Mouse (Mus musculus) CH12.LX (cell line): ENCODE measurements around the gene Limk2. TPM values are rescaled to one million over a fixed set of nuclear protein-coding genes. Genes with fewer than 3 reads are reported as not detected.

ENCODE experiments used
- DNase-seq: peaks from one replicate; pipeline ENCODE4 v3.0.0-alpha.2; 2013; ENCODE audit errors: extremely low read depth
- H3K27ac ChIP-seq: 2 replicates; pipeline ENCODE4 v1.5.1; 2012; ENCODE audit warnings: low read depth, mild to moderate bottlenecking, control low read depth, moderate library complexity; ENCODE audit not compliant: insufficient read depth
- H3K27me3 ChIP-seq: replicated peaks from 2 replicates; pipeline ENCODE3; 2012; ENCODE audit warnings: inconsistent platforms
- H3K36me3 ChIP-seq, 2 experiments: replicated peaks in 1 of 2; 2 replicates each; pipeline versions ENCODE3 to v1.6.1; 2012; ENCODE audit warnings: inconsistent platforms in 1 of 2, low read length in 1 of 2, mild to moderate bottlenecking in 1 of 2, mixed read lengths in 1 of 2, moderate library complexity in 1 of 2; ENCODE audit not compliant: control insufficient read depth in 1 of 2, insufficient read depth in 1 of 2
- H3K4me1 ChIP-seq, 2 experiments: 2 replicates each; pipeline ENCODE4 v1.6.1; 2012; ENCODE audit warnings: inconsistent platforms in 1 of 2, moderate library complexity in 1 of 2; ENCODE audit not compliant: insufficient read depth in 2 of 2, control insufficient read depth in 1 of 2
- H3K4me2 ChIP-seq: 2 replicates; pipeline ENCODE4 v1.6.1; 2012; ENCODE audit warnings: low read depth, mild to moderate bottlenecking, control low read depth; ENCODE audit not compliant: poor library complexity, insufficient read depth, severe bottlenecking
- H3K4me3 ChIP-seq, 3 experiments: fragments of 150-350 bp in 1 of 3; sonication (generic) in 1 of 3; replicated peaks in 1 of 3; 2 replicates each; pipeline versions ENCODE3 to v1.5.1; 2011 to 2012; ENCODE audit warnings: low read depth in 2 of 3, low read length in 2 of 3, mild to moderate bottlenecking in 2 of 3, moderate library complexity in 2 of 3, control low read depth in 1 of 3, improper control_type of control experiment in 1 of 3, inconsistent platforms in 1 of 3, mixed read lengths in 1 of 3; ENCODE audit not compliant: poor library complexity in 1 of 3
- H3K79me2 ChIP-seq: replicated peaks from 2 replicates; pipeline ENCODE4 v1.6.1; 2012; ENCODE audit warnings: mild to moderate bottlenecking, moderate library complexity; ENCODE audit not compliant: control insufficient read depth, poor library complexity, insufficient read depth, severe bottlenecking; ENCODE audit errors: extremely low read depth
- H3K9ac ChIP-seq: 2 replicates; pipeline ENCODE4 v1.6.1; 2012; ENCODE audit warnings: low read depth, mild to moderate bottlenecking, control low read depth, moderate library complexity; ENCODE audit not compliant: insufficient read depth
- H3K9me3 ChIP-seq: replicated peaks from 2 replicates; pipeline ENCODE3; 2012; ENCODE audit warnings: low read length, inconsistent platforms, mixed read lengths
- CHD1 ChIP-seq: IDR thresholded peaks from 2 replicates; pipeline ENCODE4 v1.6.1; 2012; ENCODE audit warnings: low read depth, low read length, improper control_type of control experiment, inconsistent platforms
- CTCF ChIP-seq, 2 experiments: IDR thresholded peaks in 1 of 2; conservative IDR thresholded peaks in 1 of 2; 2 replicates each; pipeline ENCODE4 v1.5.1; 2011 to 2012; ENCODE audit warnings: low read depth in 2 of 2, low read length in 2 of 2, improper control_type of control experiment in 1 of 2, inconsistent platforms in 1 of 2, mild to moderate bottlenecking in 1 of 2, moderate library complexity in 1 of 2
- ELF1 ChIP-seq: IDR thresholded peaks from 2 replicates; pipeline ENCODE4 v1.6.1; 2014; ENCODE audit warnings: low read depth, mild to moderate bottlenecking, inconsistent platforms, low read length, improper control_type of control experiment
- EP300 ChIP-seq: IDR thresholded peaks from 2 replicates; pipeline ENCODE4 v1.6.1; 2011; ENCODE audit warnings: low read length, improper control_type of control experiment
- GABPA ChIP-seq: IDR thresholded peaks from 2 replicates; pipeline ENCODE4 v1.6.1; 2012; ENCODE audit warnings: low read depth, low read length, improper control_type of control experiment, inconsistent platforms; ENCODE audit not compliant: insufficient replicate concordance
- IRF4 ChIP-seq: IDR thresholded peaks from 2 replicates; pipeline ENCODE4 v1.6.1; 2014; ENCODE audit warnings: low read depth, mild to moderate bottlenecking, inconsistent platforms, low read length, improper control_type of control experiment
- MAX ChIP-seq: IDR thresholded peaks from 2 replicates; pipeline ENCODE4 v1.6.1; 2011; ENCODE audit warnings: low read length, improper control_type of control experiment
- MAZ ChIP-seq: IDR thresholded peaks from 2 replicates; pipeline ENCODE4 v1.6.1; 2012; ENCODE audit warnings: low read depth, mild to moderate bottlenecking, inconsistent platforms, low read length, improper control_type of control experiment, moderate library complexity
- MYC ChIP-seq: IDR thresholded peaks from 2 replicates; pipeline ENCODE4 v1.6.1; 2011; ENCODE audit warnings: low read depth, mild to moderate bottlenecking, improper control_type of control experiment, low read length
- POLR2A ChIP-seq: IDR thresholded peaks from 2 replicates; pipeline ENCODE4 v1.6.1; 2011; ENCODE audit warnings: low read depth, mild to moderate bottlenecking, improper control_type of control experiment, low read length
- RAD21 ChIP-seq: IDR thresholded peaks from 2 replicates; pipeline ENCODE4 v1.6.1; 2011; ENCODE audit warnings: low read depth, mild to moderate bottlenecking, low read length, improper control_type of control experiment, moderate library complexity
- SMC3 ChIP-seq: IDR thresholded peaks from 2 replicates; pipeline ENCODE4 v1.6.1; 2011; ENCODE audit warnings: low read depth, low read length, improper control_type of control experiment
- TBP ChIP-seq: conservative IDR thresholded peaks from 2 replicates; pipeline ENCODE4 v1.6.1; 2011; ENCODE audit warnings: low read depth, low read length, improper control_type of control experiment
- USF1 ChIP-seq: IDR thresholded peaks from 2 replicates; pipeline ENCODE4 v1.6.1; 2014; ENCODE audit warnings: low read depth, mild to moderate bottlenecking, inconsistent platforms, low read length, improper control_type of control experiment
- ZC3H11A ChIP-seq: IDR thresholded peaks from 2 replicates; pipeline ENCODE4 v1.6.1; 2012; ENCODE audit warnings: low read depth, mild to moderate bottlenecking, inconsistent platforms, low read length, improper control_type of control experiment
- ZNF384 ChIP-seq: IDR thresholded peaks from 2 replicates; pipeline ENCODE4 v1.6.1; 2012; ENCODE audit warnings: low read depth, low read length, improper control_type of control experiment, inconsistent platforms
- dilution Hi-C: fragments of 300-500 bp; cut with MboI; formaldehyde crosslinking; loops from 2 replicates; pipeline ENCODE4 v1.14.3; 2020; ENCODE audit warnings: low sequenced_read_pairs; ENCODE audit not compliant: extremely low pct_unique_long_range_greater_than_20kb, extremely low pct_ligation_motif_present
- in situ Hi-C: fragments of 300-500 bp; cut with MboI; formaldehyde crosslinking; loops from 3 replicates; pipeline ENCODE4 v1.14.3; 2019; ENCODE audit warnings: low sequenced_read_pairs, low pct_ligation_motif_present, low pct_unique_long_range_greater_than_20kb, mixed read lengths
- polyA plus RNA-seq: library from polyadenylated mRNA; unstranded; fragments of >175 nt; gene quantifications from 2 replicates; pipeline ENCODE4 v1.2.1, GENCODE M21; 2012; ENCODE audit warnings: low read depth; ENCODE audit not compliant: insufficient read length
- total RNA-seq, 2 experiments: library from RNA; depleted of rRNA; stranded (reverse); fragments of 300-350 nt in 1 of 2; fragments of >200 nt in 1 of 2; gene quantifications; 2 replicates each; pipeline ENCODE4 v1.2.3; 2012 to 2014

Limk2 gene
- total and polyA plus RNA-seq, 3 experiments: 41.5 to 64.0 (median 46.1) TPM

- Histone ChIP-seq H3K4me2 (no peak overlapping the region), H3K9me3 (no peaks in the 10 kb centered on the region), H3K27ac (no peak overlapping the region), H3K4me1 (peaks cover 0 to 13% of the 10 kb centered on the region in 2 experiments; a peak in 1 of 4 replicates), H3K27me3 (no peaks in the 10 kb centered on the region), H3K36me3 (peaks cover 0 to 25% of the 10 kb centered on the region in 2 experiments), H3K79me2 (no peaks in the 10 kb centered on the region), H3K4me3 (no peak overlapping the region), H3K9ac (no peak overlapping the region)
- dilution Hi-C loops: no loop called here
- in situ Hi-C loops: no loop called here
- DNase-seq: no peak
- TF ChIP-seq ZC3H11A (no peak), POLR2A (no peak), USF1 (no peak), MAX (no peak), EP300 (no peak), ELF1 (no peak), GABPA (no peak), MAZ (no peak), SMC3 (no peak), CHD1 (no peak)
Measured at GRCm38 (mm10) chr11:3458428-3459104, 49.6 kb upstream of the Limk2 start.

GRCm38 (mm10) chr11:3456354-3456753 is 47.4 kb upstream of the Limk2 start:
- H3K4me1 ChIP-seq: peaks cover 3 to 17% of the 10 kb centered on the region in 2 experiments
- in situ Hi-C loops (no loop called here), dilution Hi-C loops (no loop called here)
- H3K36me3 ChIP-seq: peaks cover 0 to 27% of the 10 kb centered on the region in 2 experiments
- no peak overlapping the region for H3K27ac ChIP-seq
- H3K4me3 ChIP-seq: no peak overlapping the region
- no peak overlapping the region for H3K9ac ChIP-seq
- H3K4me2 ChIP-seq: no peak overlapping the region
- peak; percentile 85 for DNase-seq
- no peaks in the 10 kb centered on the region for H3K27me3 ChIP-seq
- peaks cover 9% of the 10 kb centered on the region for H3K79me2 ChIP-seq
- no peaks in the 10 kb centered on the region for H3K9me3 ChIP-seq
- 0 out of 2 replicates have a peak, but pooled peaks have one; percentile 4 for TF ChIP-seq IRF4
- no peak for TF ChIP-seq ZNF384
- peak; percentile 44 for TF ChIP-seq RAD21
- peak; percentile 80 for TF ChIP-seq MAX
- peak; percentile 77 to 95 for TF ChIP-seq CTCF (conservative IDR thresholded peaks at IDR 0.05 in 1 of 2, IDR thresholded peaks at IDR 0.05 in 1 of 2; ENCODE audit: low read depth in 2 of 2, low read length in 2 of 2)
- TF ChIP-seq TBP: no peak
- TF ChIP-seq SMC3: peak; percentile 61
- TF ChIP-seq MYC: peak; percentile 94
